Mouse (Mus musculus): ENCODE measurements at regions not wholly inside any gene's neighbourhood (a gene's known extent, or its start where the extent isn't known, plus 50 kb on each side); places are given as distances from the start of the nearest gene placed in this dataset.
A peak's percentile ranks its signal among the peaks of the same experiment; 100 is the strongest.

DNA sequence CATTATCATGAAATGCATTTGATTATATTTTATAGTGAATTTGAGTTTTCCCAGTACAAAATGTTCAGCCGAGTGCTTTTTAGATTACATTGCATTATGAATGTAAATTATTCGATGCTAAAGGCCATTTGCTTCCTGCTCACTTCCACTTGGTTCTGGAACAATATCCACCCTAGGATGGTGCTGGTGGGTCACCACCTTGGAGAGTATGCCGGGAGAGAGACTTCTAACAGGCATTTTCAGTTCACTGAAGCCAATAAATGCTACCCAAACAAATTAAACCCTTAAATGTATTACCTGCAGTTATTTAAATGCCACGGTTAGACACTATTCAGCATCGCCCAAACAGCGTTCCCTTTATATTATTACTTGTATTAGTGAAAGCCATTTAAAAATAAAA is 159.6 kb downstream of the 1190002N15Rik start:
- 52% methylated on average over 6 of the region's 6 CpGs for WGBS
- Histone ChIP-seq H3K27me3 (no peaks in the 10 kb centered on the region), H3K9ac (no peak overlapping the region), H3K4me1 (replicated peaks) (peaks cover 15% of the 10 kb centered on the region), H3K27ac (replicated peaks) (no peak overlapping the region; the same call in 1 of the 2 replicates), H3K36me3 (no peaks in the 10 kb centered on the region), H3K4me2 (no peak overlapping the region), H3K9me3 (no peaks in the 10 kb centered on the region), H3K4me3 (no peak overlapping the region)
- ATAC-seq (ENCODE audit: low FRiP score, low read depth) = no peak

DNA sequence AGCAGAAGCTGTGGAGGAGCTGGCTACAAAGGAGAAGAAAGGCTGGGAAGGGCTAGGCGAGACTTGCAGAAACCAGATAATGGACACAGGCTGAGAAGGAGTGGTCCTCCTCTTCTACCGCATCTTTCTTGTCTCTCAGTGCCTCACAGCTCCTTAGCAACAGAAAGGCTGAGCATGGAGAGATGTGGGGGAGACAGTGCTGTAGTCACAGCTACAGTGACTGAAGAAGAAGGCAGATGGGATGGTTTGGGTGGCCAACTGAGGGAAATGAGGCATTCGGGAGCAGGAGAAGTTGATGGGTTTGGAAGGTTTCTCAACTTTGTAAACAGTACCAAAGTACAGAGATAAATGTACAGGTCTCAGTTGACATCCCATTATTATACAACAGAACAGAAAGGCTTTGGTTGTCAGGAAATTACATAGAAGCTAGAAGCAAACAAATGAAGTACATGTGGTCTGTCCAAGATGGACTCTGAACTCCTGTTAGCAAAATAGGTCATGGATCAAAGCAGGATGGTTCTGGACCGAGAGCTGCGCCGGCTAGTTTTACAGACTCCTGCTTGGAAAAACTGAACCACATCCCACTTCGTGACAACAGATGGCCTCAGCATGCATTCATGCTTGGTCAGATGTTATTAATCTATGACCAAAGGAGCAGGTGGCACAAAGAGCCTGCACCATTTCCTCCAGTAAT is 160.4 kb downstream of the 1190002N15Rik start:
- Histone ChIP-seq H3K9me3 (no peaks in the 10 kb centered on the region), H3K4me2 (no peak overlapping the region), H3K36me3 (no peaks in the 10 kb centered on the region), H3K9ac (no peak overlapping the region), H3K27me3 (no peaks in the 10 kb centered on the region), H3K4me3 (no peak overlapping the region), H3K27ac (replicated peaks) (peak overlapping the region; percentile 58), H3K4me1 (replicated peaks) (peaks cover 15% of the 10 kb centered on the region)
- WGBS = 36% methylated on average over 7 of the region's 7 CpGs
- peak; percentile 50; the same call in 1 of the 2 replicates for ATAC-seq (ENCODE audit: low FRiP score, low read depth)

DNA sequence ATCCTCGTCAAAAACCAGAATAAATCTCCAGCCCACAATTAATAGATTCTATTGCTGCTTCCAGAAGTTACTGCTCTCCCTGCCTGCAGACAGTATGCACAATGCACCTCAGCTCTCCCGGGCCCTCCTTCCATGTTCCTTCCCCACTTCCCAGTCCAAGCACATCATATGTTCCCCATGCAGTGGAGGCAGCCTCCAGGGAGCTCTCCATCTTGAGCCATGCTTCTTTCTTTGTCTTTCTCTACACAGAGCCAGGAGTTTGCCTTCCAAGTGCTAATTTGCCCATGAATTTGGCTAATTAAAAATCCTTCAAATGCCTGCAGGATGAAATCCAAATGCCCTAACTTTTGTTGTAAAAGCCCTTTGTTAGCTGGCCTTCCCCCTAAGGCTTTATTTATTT is 166.9 kb downstream of the 1190002N15Rik start:
- ATAC-seq (ENCODE audit: low FRiP score, low read depth) = peak; percentile 56; the same call in 1 of the 2 replicates
- no peak overlapping the region for H3K4me3 ChIP-seq
- WGBS = 46% methylated on average over 2 of the region's 2 CpGs
- H3K9ac ChIP-seq = no peak overlapping the region
- H3K36me3 ChIP-seq = no peaks in the 10 kb centered on the region
- no peaks in the 10 kb centered on the region for H3K9me3 ChIP-seq
- no peak overlapping the region for H3K4me2 ChIP-seq
- H3K4me1 ChIP-seq (replicated peaks) = no peaks in the 10 kb centered on the region
- H3K27ac ChIP-seq (replicated peaks) = no peak overlapping the region
- H3K27me3 ChIP-seq = no peaks in the 10 kb centered on the region

DNA sequence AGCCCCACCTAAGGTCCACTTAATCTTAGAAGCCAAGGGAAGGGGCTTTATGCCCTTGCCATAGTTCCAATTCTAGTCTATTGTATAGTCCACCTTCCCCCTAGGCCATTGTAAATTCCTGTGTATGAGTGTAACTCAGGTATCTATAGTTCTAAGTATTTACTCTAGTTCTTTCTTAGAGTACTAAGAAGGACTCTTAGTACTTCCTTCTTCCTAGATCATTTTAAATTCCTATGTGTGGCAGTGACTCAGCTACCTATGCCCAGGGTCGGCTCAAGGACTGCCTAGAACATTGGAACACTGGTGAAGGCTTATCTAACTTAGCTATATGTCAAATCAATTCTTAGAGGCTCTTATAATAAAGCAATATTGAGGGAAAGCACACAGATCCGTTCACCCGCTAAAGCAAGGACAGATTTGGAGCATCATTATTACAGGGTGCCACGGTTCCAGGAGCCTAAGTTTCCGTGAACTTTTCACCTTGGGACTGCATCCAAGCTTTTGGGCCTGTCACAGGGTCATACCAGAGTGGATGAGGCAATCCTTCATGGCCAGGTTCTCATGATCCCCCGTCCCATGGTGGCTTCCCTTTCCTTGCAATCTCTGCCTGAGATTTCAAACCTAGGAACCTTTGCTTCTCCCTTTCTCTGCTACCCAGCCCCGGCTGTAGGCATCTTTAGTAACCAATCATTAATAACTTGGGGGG is 169.5 kb downstream of the 1190002N15Rik start:
- Histone ChIP-seq H3K9me3 (no peaks in the 10 kb centered on the region), H3K9ac (no peak overlapping the region), H3K27ac (replicated peaks) (no peak overlapping the region), H3K4me1 (replicated peaks) (no peaks in the 10 kb centered on the region), H3K4me3 (no peak overlapping the region), H3K27me3 (no peaks in the 10 kb centered on the region), H3K36me3 (no peaks in the 10 kb centered on the region), H3K4me2 (no peak overlapping the region)
- no peak for ATAC-seq (ENCODE audit: low FRiP score, low read depth)
- WGBS = 92% methylated on average over 7 of the region's 7 CpGs

DNA sequence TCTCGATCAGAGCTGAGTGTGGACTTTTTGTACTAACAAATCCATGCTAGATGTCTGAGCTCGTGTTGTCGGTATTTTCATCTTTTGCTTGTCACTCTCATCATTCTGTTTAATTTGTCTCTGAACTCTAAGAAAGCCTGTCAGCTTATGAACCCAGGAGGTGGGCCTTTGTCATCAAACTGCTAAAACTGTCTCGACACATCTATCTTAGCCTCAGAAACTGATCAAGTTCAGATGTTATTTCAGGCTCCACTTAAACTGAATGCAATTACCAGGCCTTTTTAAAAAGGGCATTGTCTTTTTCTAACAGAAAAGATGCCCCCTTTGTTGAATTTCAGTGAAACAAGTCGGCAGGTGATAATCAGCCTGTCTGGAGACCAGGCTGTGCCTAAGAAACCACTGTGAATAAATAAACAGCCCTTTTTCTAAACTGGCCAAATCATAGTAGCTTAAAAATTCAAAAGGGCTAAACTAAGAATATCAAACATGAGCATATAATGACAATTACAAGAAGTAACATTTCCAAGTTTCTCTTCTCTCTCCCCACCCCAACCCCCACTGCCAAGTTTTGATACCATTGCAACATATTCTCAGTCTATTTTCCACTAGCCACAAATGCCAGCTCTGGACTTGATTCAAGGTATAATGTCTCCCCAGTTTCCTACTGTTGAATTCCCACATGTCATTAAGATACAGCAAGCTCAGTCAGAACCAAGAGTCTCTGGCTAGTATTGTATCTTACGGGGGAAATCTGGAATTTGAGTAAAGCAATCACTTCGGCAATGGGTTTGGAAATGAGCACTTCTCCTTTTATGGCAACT is 175.8 kb downstream of the 1190002N15Rik start:
- no peak overlapping the region for H3K4me3 ChIP-seq
- H3K4me2 ChIP-seq = no peak overlapping the region
- H3K27me3 ChIP-seq = no peaks in the 10 kb centered on the region
- no peaks in the 10 kb centered on the region for H3K9me3 ChIP-seq
- H3K9ac ChIP-seq = no peak overlapping the region
- H3K36me3 ChIP-seq = no peaks in the 10 kb centered on the region
- whole genome bisulfite sequencing = 40% methylated on average over 7 of the region's 7 CpGs
- no peak overlapping the region for H3K27ac ChIP-seq (replicated peaks)
- no peaks in the 10 kb centered on the region for H3K4me1 ChIP-seq (replicated peaks)
- ATAC-seq (ENCODE audit: low FRiP score, low read depth) = no peak

DNA sequence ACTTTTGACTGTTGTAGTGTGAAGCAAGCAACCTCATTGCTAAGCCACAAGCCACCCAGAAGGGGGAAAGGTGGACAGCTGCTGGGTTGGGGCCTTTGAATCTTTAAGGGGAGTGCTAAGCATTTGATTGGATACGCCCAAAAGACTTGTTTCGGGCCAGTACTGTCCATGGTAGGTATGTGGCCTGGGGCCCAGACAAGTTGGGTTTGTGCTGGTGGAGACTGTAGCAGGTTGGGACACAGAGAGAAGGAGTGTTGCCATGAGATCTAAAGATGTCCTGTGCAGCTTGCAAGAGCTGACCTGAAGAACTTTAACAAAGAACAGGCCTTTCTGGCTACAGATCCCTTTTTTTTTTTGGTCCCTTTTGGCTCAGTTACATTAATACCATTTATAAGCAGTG is 176.9 kb downstream of the 1190002N15Rik start:
- ATAC-seq (ENCODE audit: low FRiP score, low read depth) = no peak
- H3K9me3 ChIP-seq = no peaks in the 10 kb centered on the region
- WGBS = 86% methylated on average over 2 of the region's 2 CpGs
- H3K4me1 ChIP-seq (replicated peaks) = no peaks in the 10 kb centered on the region
- H3K4me3 ChIP-seq = no peak overlapping the region
- no peaks in the 10 kb centered on the region for H3K27me3 ChIP-seq
- no peak overlapping the region for H3K4me2 ChIP-seq
- H3K27ac ChIP-seq (replicated peaks) = no peak overlapping the region
- H3K36me3 ChIP-seq = no peaks in the 10 kb centered on the region
- no peak overlapping the region for H3K9ac ChIP-seq

DNA sequence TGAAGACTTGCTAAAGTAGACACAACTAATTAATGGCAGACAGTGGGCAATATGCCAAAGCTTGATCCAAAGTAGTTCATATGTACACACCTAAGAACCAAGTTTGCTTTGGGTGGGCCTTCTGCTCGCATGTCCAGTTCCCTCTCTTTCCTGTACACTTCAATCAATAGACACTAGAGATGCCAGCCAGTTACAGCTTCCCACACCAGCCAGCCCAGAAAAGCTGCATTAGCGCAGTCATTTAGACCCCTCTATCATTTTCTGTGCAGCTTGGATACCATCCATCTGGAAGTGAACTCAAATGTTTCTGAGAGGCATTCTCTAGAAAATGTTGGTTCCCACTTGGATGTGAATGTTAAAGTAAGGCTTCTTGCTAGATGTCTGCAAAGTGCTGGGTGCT is 179.7 kb downstream of the 1190002N15Rik start:
- Histone ChIP-seq H3K4me3 (no peak overlapping the region), H3K4me2 (no peak overlapping the region), H3K27ac (replicated peaks) (no peak overlapping the region), H3K27me3 (no peaks in the 10 kb centered on the region), H3K36me3 (no peaks in the 10 kb centered on the region), H3K4me1 (replicated peaks) (no peaks in the 10 kb centered on the region), H3K9ac (no peak overlapping the region), H3K9me3 (no peaks in the 10 kb centered on the region)
- 79% methylated on average over 2 of the region's 2 CpGs for WGBS
- ATAC-seq (ENCODE audit: low FRiP score, low read depth) = no peak

DNA sequence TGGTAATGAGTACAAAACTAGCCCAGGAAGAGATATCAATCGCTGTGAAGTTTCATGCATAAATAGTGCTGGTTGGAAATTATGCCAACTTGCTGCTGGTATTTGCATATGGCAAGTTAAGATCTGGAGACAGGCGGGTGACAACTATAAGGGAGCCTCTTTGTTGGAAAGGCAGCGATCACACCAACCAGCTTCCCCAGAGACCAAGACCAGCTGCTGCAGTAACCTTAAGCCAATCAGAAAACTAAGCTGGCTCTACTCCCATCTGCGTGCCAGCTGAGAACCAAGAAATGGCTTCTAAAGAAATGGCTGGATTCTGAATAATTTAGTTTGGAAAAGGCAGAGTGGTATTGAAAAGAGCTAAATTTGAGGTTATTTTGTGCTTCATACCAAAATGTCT is 195.9 kb downstream of the 1190002N15Rik start:
- peak; percentile 77; the same call in 1 of the 2 replicates for ATAC-seq (ENCODE audit: low FRiP score, low read depth)

DNA sequence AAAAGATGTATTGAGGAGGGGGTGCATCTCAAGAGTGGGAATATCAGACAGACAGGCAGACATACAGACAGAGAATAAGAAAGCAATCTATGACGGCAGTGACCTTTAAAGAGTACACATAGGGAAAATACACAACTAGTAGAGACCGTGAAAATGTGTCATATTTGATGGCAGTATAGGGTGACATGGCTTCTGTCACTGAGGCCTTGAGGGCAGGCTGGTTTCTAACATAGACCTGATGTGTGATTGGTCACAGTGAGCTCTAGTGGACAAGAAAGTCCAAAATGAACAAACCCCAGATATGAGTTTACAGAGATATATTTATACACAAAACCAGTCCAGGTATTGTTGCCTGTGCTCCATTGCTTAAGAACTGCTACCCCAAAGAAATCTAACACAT is 196.3 kb downstream of the 1190002N15Rik start:
- H3K9me3 ChIP-seq = no peaks in the 10 kb centered on the region
- WGBS = 80% methylated on average over 2 of the region's 2 CpGs
- H3K36me3 ChIP-seq = no peaks in the 10 kb centered on the region
- no peaks in the 10 kb centered on the region for H3K4me1 ChIP-seq (replicated peaks)
- H3K27ac ChIP-seq (replicated peaks) = no peak overlapping the region
- no peak overlapping the region for H3K4me3 ChIP-seq
- H3K9ac ChIP-seq = no peak overlapping the region
- no peak overlapping the region for H3K4me2 ChIP-seq
- no peaks in the 10 kb centered on the region for H3K27me3 ChIP-seq
- no peak for ATAC-seq (ENCODE audit: low FRiP score, low read depth)

More for the DNA sequence above, 195.9 kb downstream of the 1190002N15Rik start:
- Histone ChIP-seq H3K4me3 (no peak overlapping the region), H3K36me3 (no peaks in the 10 kb centered on the region), H3K9ac (no peak overlapping the region), H3K27me3 (no peaks in the 10 kb centered on the region), H3K9me3 (no peaks in the 10 kb centered on the region), H3K27ac (replicated peaks) (no peak overlapping the region), H3K4me2 (no peak overlapping the region), H3K4me1 (replicated peaks) (no peaks in the 10 kb centered on the region)
- 34% methylated on average over 4 of the region's 4 CpGs for WGBS

DNA sequence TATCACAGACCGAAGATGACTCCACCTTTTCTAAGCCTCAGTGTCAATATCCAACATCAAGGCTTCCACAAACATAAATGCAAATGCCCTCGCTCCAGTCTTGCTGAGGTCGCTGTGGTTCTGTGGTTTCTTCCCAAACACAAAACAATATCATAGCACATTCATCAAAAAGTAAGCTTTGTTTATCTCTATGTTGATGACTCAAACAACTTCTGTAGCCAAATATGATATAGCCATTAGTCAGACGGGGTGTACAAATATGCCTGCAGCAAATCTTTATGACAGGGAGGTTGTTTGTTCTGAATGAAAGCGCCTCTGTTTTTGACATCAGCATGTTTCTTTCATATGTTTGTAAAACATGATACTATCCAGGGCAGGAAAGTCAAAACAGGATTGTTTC is 204.4 kb downstream of the 1190002N15Rik start:
- Histone ChIP-seq H3K4me1 (replicated peaks) (no peaks in the 10 kb centered on the region), H3K36me3 (no peaks in the 10 kb centered on the region), H3K27me3 (no peaks in the 10 kb centered on the region), H3K27ac (replicated peaks) (no peak overlapping the region), H3K4me3 (no peak overlapping the region), H3K9me3 (no peaks in the 10 kb centered on the region), H3K4me2 (no peak overlapping the region), H3K9ac (no peak overlapping the region)
- WGBS = 88% methylated on average over 5 of the region's 5 CpGs
- ATAC-seq (ENCODE audit: low FRiP score, low read depth) = no peak

DNA sequence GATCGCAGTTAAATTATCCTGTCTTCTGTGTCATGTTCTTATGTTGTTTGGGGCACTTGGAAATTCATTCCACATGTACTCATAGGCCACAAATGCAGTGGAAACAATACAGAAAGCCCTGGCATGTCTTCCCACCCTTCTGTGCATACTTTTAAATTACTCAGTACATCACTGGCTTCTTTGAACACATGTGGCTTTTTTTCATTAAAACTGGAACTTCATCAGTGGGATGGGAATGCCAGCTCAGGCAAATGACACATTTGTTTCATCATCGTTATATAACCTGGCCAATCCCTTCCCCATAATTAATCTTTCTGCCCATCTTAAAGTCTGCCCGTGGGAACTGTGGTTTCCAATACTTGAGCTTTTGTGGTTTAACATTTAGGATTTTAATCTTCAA is 214.9 kb downstream of the 1190002N15Rik start:
- Histone ChIP-seq H3K4me3 (no peak overlapping the region), H3K9ac (no peak overlapping the region), H3K27ac (replicated peaks) (no peak overlapping the region), H3K4me2 (no peak overlapping the region), H3K27me3 (no peaks in the 10 kb centered on the region), H3K4me1 (replicated peaks) (no peaks in the 10 kb centered on the region), H3K36me3 (no peaks in the 10 kb centered on the region), H3K9me3 (no peaks in the 10 kb centered on the region)
- 78% methylated on average over 3 of the region's 3 CpGs for WGBS
- ATAC-seq (ENCODE audit: low FRiP score, low read depth) = no peak

DNA sequence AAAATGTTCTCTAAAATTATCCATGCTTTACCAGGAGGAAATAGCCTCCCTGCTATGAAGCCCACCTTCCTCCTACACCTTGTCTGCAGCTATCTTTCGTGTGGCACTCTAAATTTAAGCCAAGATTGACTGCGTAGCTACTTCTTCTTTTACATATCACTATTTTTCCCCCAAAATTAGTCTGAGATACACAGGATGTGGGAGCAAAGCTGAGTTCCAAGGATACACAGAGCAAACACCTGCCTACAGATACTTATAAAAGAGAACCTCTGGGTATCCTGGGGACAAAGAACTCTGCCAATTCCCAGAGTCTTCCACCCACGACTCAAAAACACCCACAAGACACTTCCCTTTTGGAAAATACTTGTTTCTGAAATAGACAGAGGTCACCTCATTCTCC is 235.3 kb downstream of the 1190002N15Rik start:
- H3K4me1 ChIP-seq (replicated peaks) = no peaks in the 10 kb centered on the region
- ATAC-seq (ENCODE audit: low FRiP score, low read depth) = no peak
- H3K27me3 ChIP-seq = no peaks in the 10 kb centered on the region
- H3K9me3 ChIP-seq = no peaks in the 10 kb centered on the region
- H3K4me2 ChIP-seq = no peak overlapping the region
- H3K36me3 ChIP-seq = no peaks in the 10 kb centered on the region
- no peak overlapping the region for H3K9ac ChIP-seq
- H3K27ac ChIP-seq (replicated peaks) = no peak overlapping the region
- WGBS = 76% methylated on average over 3 of the region's 3 CpGs
- H3K4me3 ChIP-seq = no peak overlapping the region
